Mouse (Mus musculus) ES-Bruce4 (cell line): ENCODE data around the gene Taok3. TPM values are rescaled to one million over a fixed set of nuclear protein-coding genes. Genes with fewer than 3 reads are reported as not detected.

ENCODE experiments used
- H3K27ac ChIP-seq: 2 replicates; pipeline ENCODE4 v1.5.1; 2012; ENCODE audit warnings: low read length, inconsistent platforms; ENCODE audit not compliant: insufficient read depth
- H3K27me3 ChIP-seq: 2 replicates; pipeline ENCODE4 v1.6.1; 2012; ENCODE audit warnings: mild to moderate bottlenecking, low read length, inconsistent platforms; ENCODE audit not compliant: control insufficient read depth, poor library complexity, insufficient read depth, severe bottlenecking
- H3K36me3 ChIP-seq: 2 replicates; pipeline ENCODE4 v1.6.1; 2012; ENCODE audit warnings: inconsistent platforms, mild to moderate bottlenecking, low read length, moderate library complexity; ENCODE audit not compliant: control insufficient read depth, poor library complexity, insufficient read depth, severe bottlenecking
- H3K4me1 ChIP-seq: one replicate; pipeline ENCODE4 v1.8.1; 2011; ENCODE audit warnings: low read length; ENCODE audit not compliant: control insufficient read depth, insufficient read depth
- H3K4me3 ChIP-seq: 2 replicates; pipeline ENCODE4 v1.5.1; 2011; ENCODE audit warnings: low read depth, mild to moderate bottlenecking, low read length
- H3K9ac ChIP-seq: 2 replicates; pipeline ENCODE4 v1.6.1; 2012; ENCODE audit warnings: low read depth, mild to moderate bottlenecking, inconsistent platforms; ENCODE audit not compliant: poor library complexity, severe bottlenecking
- H3K9me3 ChIP-seq: replicated peaks from 2 replicates; pipeline ENCODE4 v1.6.1; 2012; ENCODE audit warnings: mild to moderate bottlenecking, low read length, inconsistent platforms; ENCODE audit not compliant: control insufficient read depth, poor library complexity, insufficient read depth, severe bottlenecking
- CTCF ChIP-seq: IDR thresholded peaks from one replicate; pipeline ENCODE4 v1.8.1; 2011; ENCODE audit warnings: low read depth, low read length
- EP300 ChIP-seq: IDR thresholded peaks from 2 replicates; pipeline ENCODE4 v1.6.1; 2011; ENCODE audit warnings: low read depth, low read length; ENCODE audit not compliant: insufficient read depth
- POLR2A ChIP-seq: IDR thresholded peaks from one replicate; pipeline ENCODE4 v1.8.1; 2011; ENCODE audit warnings: low read length; ENCODE audit not compliant: insufficient read depth
- polyA plus RNA-seq: library from polyadenylated mRNA; stranded (reverse); fragments of >200 nt; gene quantifications from 2 replicates; pipeline ENCODE4 v1.2.4, GENCODE M21; 2011; ENCODE audit warnings: low read depth; ENCODE audit not compliant: missing spikeins, insufficient read depth, insufficient read length

Gene Taok3
- polyA plus RNA-seq, 1 experiment = 27.3 TPM

DNA sequence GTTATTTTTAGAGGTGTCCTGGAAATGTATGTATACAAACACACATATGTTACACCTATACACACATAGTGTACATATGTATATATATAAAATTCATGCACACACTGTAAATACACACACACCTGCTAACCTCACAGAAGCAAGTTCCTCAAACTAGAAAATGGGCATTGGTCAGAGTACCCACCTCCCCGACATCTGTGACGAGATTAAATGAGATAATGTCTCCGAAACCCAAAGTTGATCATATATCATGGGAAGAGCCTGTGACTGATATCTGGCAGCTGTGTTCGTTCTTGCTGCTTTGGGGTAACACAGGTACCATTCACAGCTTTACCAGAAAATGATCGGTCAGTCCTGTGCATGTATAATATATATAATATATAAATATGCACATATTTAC lies 16.6 kb downstream of the Taok3 start:
- H3K36me3 ChIP-seq = no peaks in the 10 kb centered on the region
- no peaks in the 10 kb centered on the region for H3K4me1 ChIP-seq
- H3K9ac ChIP-seq = no peak overlapping the region
- H3K4me3 ChIP-seq = no peak overlapping the region
- no peaks in the 10 kb centered on the region for H3K9me3 ChIP-seq
- no peak overlapping the region for H3K27ac ChIP-seq
- no peaks in the 10 kb centered on the region for H3K27me3 ChIP-seq
- TF ChIP-seq POLR2A (no peak), EP300 (no peak), CTCF (no peak)

GRCm38 (mm10) chr5:117137011-117137410 lies 17.1 kb downstream of the Taok3 start:
- H3K9ac ChIP-seq = no peak overlapping the region

DNA sequence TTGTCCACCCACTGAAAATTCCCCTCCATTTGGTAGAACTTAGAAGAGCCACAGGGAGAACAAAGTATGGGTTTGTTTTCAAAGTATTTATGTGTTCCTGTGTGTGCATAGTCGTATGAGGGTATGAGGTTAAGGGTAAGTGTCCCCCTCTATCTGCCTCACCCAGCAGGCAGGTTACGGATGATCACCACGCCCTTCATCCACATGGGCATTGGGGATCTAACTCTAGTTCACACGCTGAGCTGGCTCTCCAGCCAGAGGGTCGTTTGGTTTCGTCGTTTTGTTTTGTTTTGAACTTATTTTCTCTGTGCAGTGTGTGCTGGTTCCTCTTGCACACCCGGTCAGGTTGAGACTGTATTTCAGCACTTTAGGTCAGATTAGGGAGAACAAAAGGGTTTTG lies 17.7 kb downstream of the Taok3 start:
- Histone ChIP-seq H3K9me3 (no peaks in the 10 kb centered on the region), H3K27ac (no peak overlapping the region)
- TF ChIP-seq CTCF (no peak), POLR2A (no peak), EP300 (no peak)

More at GRCm38 (mm10) chr5:117137011-117137410, 17.1 kb downstream of the Taok3 start:
- no peaks in the 10 kb centered on the region for H3K36me3 ChIP-seq
- no peaks in the 10 kb centered on the region for H3K9me3 ChIP-seq
- no peak overlapping the region for H3K4me3 ChIP-seq
- no peak overlapping the region for H3K27ac ChIP-seq
- no peaks in the 10 kb centered on the region for H3K27me3 ChIP-seq
- no peaks in the 10 kb centered on the region for H3K4me1 ChIP-seq
- TF ChIP-seq CTCF (no peak), POLR2A (no peak), EP300 (no peak)

GRCm38 (mm10) chr5:117138295-117138988 lies 18.5 kb downstream of the Taok3 start:
- H3K9ac ChIP-seq = no peak overlapping the region
- H3K27me3 ChIP-seq = no peaks in the 10 kb centered on the region
- no peak for TF ChIP-seq POLR2A
- TF ChIP-seq CTCF = no peak
- TF ChIP-seq EP300 = no peak
- no peaks in the 10 kb centered on the region for H3K9me3 ChIP-seq
- no peaks in the 10 kb centered on the region for H3K36me3 ChIP-seq
- no peaks in the 10 kb centered on the region for H3K4me1 ChIP-seq
- no peak overlapping the region for H3K27ac ChIP-seq
- H3K4me3 ChIP-seq = no peak overlapping the region

More for the DNA sequence above, 17.7 kb downstream of the Taok3 start:
- Histone ChIP-seq H3K4me3 (no peak overlapping the region), H3K27me3 (no peaks in the 10 kb centered on the region), H3K9ac (no peak overlapping the region), H3K36me3 (no peaks in the 10 kb centered on the region), H3K4me1 (no peaks in the 10 kb centered on the region)

DNA sequence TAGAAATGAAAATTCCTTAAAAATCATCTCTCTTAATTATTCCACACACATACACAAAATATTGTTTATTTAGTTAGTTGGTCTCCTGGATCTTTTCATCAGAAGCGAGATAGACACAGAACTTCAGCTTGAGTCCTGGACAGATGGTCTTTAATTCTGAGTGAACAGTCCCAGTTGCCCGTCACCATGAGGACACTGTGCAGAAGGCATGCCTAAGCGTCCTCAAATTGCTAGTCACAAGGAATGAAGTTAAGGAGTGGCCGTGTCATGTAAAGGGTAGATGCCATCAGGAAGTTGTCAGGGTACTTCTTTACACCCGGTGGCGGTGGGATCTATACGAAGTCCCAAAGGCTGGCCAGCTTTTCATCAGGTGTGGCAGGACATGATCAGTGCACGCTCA lies 19.9 kb downstream of the Taok3 start:
- TF ChIP-seq POLR2A (no peak), EP300 (no peak), CTCF (no peak)
- H3K9ac ChIP-seq = no peak overlapping the region
- no peaks in the 10 kb centered on the region for H3K9me3 ChIP-seq
- H3K4me1 ChIP-seq = no peaks in the 10 kb centered on the region
- H3K27ac ChIP-seq = no peak overlapping the region
- H3K27me3 ChIP-seq = no peaks in the 10 kb centered on the region
- no peak overlapping the region for H3K4me3 ChIP-seq
- no peaks in the 10 kb centered on the region for H3K36me3 ChIP-seq

DNA sequence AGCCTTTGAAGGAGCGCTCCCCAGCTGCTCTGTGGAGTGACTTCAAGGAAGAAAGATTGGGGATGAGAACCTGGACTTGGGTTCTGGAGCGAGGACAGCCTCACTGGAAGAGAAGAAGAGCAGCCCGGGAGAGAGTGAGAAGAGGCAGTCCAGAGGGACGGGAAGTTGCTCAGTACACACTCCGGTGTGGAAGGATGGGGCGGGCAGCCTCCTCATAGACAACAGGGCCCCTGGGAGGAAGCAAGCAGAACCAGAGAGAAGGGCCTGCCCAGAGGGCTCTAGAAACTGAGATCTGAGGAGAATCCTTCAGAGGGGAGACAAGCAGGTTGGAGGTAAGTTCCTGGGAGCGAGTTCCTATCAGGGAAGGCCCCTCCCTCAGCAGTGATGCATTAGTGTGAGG lies 20.4 kb downstream of the Taok3 start:
- H3K27me3 ChIP-seq = no peaks in the 10 kb centered on the region
- no peak overlapping the region for H3K9ac ChIP-seq
- H3K27ac ChIP-seq = no peak overlapping the region
- no peaks in the 10 kb centered on the region for H3K36me3 ChIP-seq
- H3K4me3 ChIP-seq = no peak overlapping the region
- no peaks in the 10 kb centered on the region for H3K4me1 ChIP-seq
- TF ChIP-seq POLR2A (no peak), EP300 (no peak), CTCF (no peak)
- no peaks in the 10 kb centered on the region for H3K9me3 ChIP-seq
